Comparison of ENCODE assay signal across 8 mouse cellular contexts in the genomic region with DNA sequence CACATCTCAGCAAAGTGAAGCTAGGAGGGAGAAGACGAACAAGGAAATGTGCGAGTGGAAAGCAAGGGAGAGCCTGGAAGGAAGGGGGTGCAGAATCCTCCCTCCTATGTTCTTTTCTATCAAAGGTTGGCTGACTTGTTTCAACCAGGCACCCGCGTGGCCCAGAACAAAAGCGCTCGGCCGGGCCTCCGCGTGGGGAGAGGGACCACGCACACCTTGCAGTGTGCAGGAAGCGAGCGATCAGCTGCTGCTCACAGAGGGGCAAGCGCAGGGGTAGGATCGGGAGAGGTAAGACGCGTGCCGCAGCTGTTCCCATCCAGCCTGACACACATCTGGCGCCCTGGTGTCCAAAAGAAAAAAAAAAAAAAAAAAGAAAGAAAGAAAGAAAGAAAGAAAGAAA. TPM values are rescaled to one million over a fixed set of nuclear protein-coding genes. Genes with fewer than 3 reads are reported as not detected.
DNase-seq lines count a peak whose midpoint lies in the region; ATAC-seq and TF ChIP-seq lines count a peak whose summit lies in the region.

No protein-coding gene starts in this region.

- peak overlapping the region in 1 of 2 experiments; percentile 65; a peak in 1 of 4 replicates for H3K4me3 ChIP-seq in ES-E14 (ENCODE audit: insufficient read depth in 1 of 2, low read depth in 1 of 2, low read length in 2 of 2, poor library complexity in 1 of 2, severe bottlenecking in 1 of 2)
- H3K4me3 ChIP-seq in liver, embryonic 15.5 days (replicated peaks): peak overlapping the region; percentile 51
- H3K4me3 ChIP-seq in testis, adult 2 months (ENCODE audit: control insufficient read depth, low read depth, low read length): peak overlapping the region; percentile 42

- no peaks in the 10 kb centered on the region for H3K36me3 ChIP-seq in ES-E14 (ENCODE audit: control insufficient read depth, insufficient read depth, low read length, poor library complexity, severe bottlenecking)
- no peaks in the 10 kb centered on the region for H3K36me3 ChIP-seq in liver, embryonic 15.5 days (replicated peaks)
- no peaks in the 10 kb centered on the region for H3K36me3 ChIP-seq in testis, adult 2 months (ENCODE audit: control insufficient read depth, insufficient read depth, low read length)

- no peaks in the 10 kb centered on the region for H3K9me3 ChIP-seq in ES-E14 (ENCODE audit: control insufficient read depth, insufficient read depth, low read depth, low read length)
- no peaks in the 10 kb centered on the region for H3K9me3 ChIP-seq in liver, embryonic 15.5 days (replicated peaks)

- WGBS in liver, embryonic 15.5 days (ENCODE audit: insufficient replicate concordance): 5% methylated on average over 18 of the region's 18 CpGs

- no peak overlapping the region for H3K27ac ChIP-seq in ES-E14 (ENCODE audit: insufficient read depth, low read depth, low read length, poor library complexity, severe bottlenecking)
- H3K27ac ChIP-seq in liver, embryonic 15.5 days (replicated peaks): no peak overlapping the region
- no peak overlapping the region for H3K27ac ChIP-seq in testis, adult 2 months (ENCODE audit: control insufficient read depth, insufficient read depth, low read depth, low read length)

- no peak for TF ChIP-seq POLR2A in testis, adult 2 months (IDR thresholded peaks at IDR 0.05; ENCODE audit: control insufficient read depth, low read depth, low read length)

- peak; percentile 12 to 14 for DNase-seq in cerebellum, postnatal 10 days
- DNase-seq in cerebellum, postnatal 36 days: no peak
- DNase-seq in ES-E14 (ENCODE audit: low read depth, low spot score): no peak
- DNase-seq in adrenal gland, postnatal 36 days: no peak
- DNase-seq in Muller cell, postnatal 12 days (ENCODE audit: inconsistent ontology term): no peak

- H3K9ac ChIP-seq in ES-E14 (ENCODE audit: insufficient read depth, low read depth, low read length, poor library complexity, severe bottlenecking): no peak overlapping the region
- no peak overlapping the region for H3K9ac ChIP-seq in liver, embryonic 15.5 days

- in situ Hi-C loops in ES-E14 (cut with MboI; ENCODE audit: low sequenced_read_pairs in 2 of 2, unreplicated experiment in 2 of 2): no loop called here

- peak overlapping the region; percentile 71 for H3K4me2 ChIP-seq in liver, embryonic 15.5 days

- peak; percentile 47 for ATAC-seq in granulocyte monocyte progenitor cell, adult 5-6 weeks (replicated peaks; ENCODE audit: poor library complexity, severe bottlenecking)
- no peak for ATAC-seq in liver, embryonic 15.5 days (ENCODE audit: insufficient read depth)

- peaks cover 43% of the 10 kb centered on the region for H3K27me3 ChIP-seq in liver, embryonic 15.5 days
- no peaks in the 10 kb centered on the region for H3K27me3 ChIP-seq in testis, adult 2 months (ENCODE audit: control insufficient read depth, insufficient read depth, low read length)

- no peak for TF ChIP-seq CTCF in testis, adult 2 months (IDR thresholded peaks at IDR 0.05; ENCODE audit: control insufficient read depth, insufficient read depth, insufficient replicate concordance, low read depth, low read length)

- no peaks in the 10 kb centered on the region for H3K4me1 ChIP-seq in ES-E14 (ENCODE audit: control insufficient read depth in 2 of 2, insufficient read depth in 2 of 2, low read length in 2 of 2, poor library complexity in 1 of 2)
- 0 out of 2 replicates have a peak, but pooled peaks cover 4% of the 10 kb centered on the region for H3K4me1 ChIP-seq in liver, embryonic 15.5 days (replicated peaks)
- peaks cover 16% of the 10 kb centered on the region for H3K4me1 ChIP-seq in testis, adult 2 months (ENCODE audit: control insufficient read depth, insufficient read depth, low read length)

TF ChIP-seq in ES-E14, 5 proteins besides CTCF, POLR2A, EP300 and RAD21:
- no peak for TF ChIP-seq HCFC1 (IDR thresholded peaks at IDR 0.05; ENCODE audit: borderline replicate concordance, insufficient read depth, low read length)
- TF ChIP-seq ZNF384 (IDR thresholded peaks at IDR 0.05; ENCODE audit: low read depth, low read length): peak; percentile 63; the same call in 1 of the 2 replicates

RNA-seq across cellular contexts. Expression of gene Edaradd, which starts 0.9 kb away (rescaled TPM):
- 0.31 and 0.37 TPM in 2 replicates for total RNA-seq in ES-E14 (2012; rRNA removed)
- 0.58 and 1.1 TPM in 2 replicates for total RNA-seq in granulocyte monocyte progenitor cell, adult 5-6 weeks (2014; fragmentation: Nextera tagmentation)
- 0.60 and 0.62 TPM in 2 replicates for total RNA-seq in granulocyte monocyte progenitor cell, adult 5-6 weeks (2017)
- polyA plus RNA-seq in liver, embryonic 15.5 days (2015; fragmentation: Nextera tagmentation; extraction: Ambion mirVana): 0.13 and 0.15 TPM in 2 replicates
- polyA plus RNA-seq in testis, adult 2 months (2012; rRNA removed): 0.19 and 0.25 TPM in 2 replicates
- under 1 TPM; 0.03 to 0.07 TPM for total RNA-seq in adrenal gland, postnatal 36 days (2021)

RNA-seq across cellular contexts. Expression of gene Ero1lb, which starts 46.3 kb away (rescaled TPM):
- total RNA-seq in ES-E14 (2012; rRNA removed): 3.7 and 4.2 TPM in 2 replicates
- 20.9 and 22.2 TPM in 2 replicates for total RNA-seq in granulocyte monocyte progenitor cell, adult 5-6 weeks (2014; fragmentation: Nextera tagmentation)
- total RNA-seq in granulocyte monocyte progenitor cell, adult 5-6 weeks (2017): 15.6 and 16.8 TPM in 2 replicates
- polyA plus RNA-seq in liver, embryonic 15.5 days (2015; fragmentation: Nextera tagmentation; extraction: Ambion mirVana): 2.4 and 2.9 TPM in 2 replicates
- polyA plus RNA-seq in testis, adult 2 months (2012; rRNA removed): 50.6 and 61.3 TPM in 2 replicates
- 10 to 100 TPM; 18.1 to 22.8 TPM for total RNA-seq in adrenal gland, postnatal 36 days (2021)

RNA-seq across cellular contexts. Expression of gene Lgals8, which starts 54.6 kb away (rescaled TPM):
- 6.5 and 8.0 TPM in 2 replicates for total RNA-seq in ES-E14 (2012; rRNA removed)
- 16.1 and 23.9 TPM in 2 replicates for total RNA-seq in granulocyte monocyte progenitor cell, adult 5-6 weeks (2014; fragmentation: Nextera tagmentation)
- total RNA-seq in granulocyte monocyte progenitor cell, adult 5-6 weeks (2017): 33.5 and 36.8 TPM in 2 replicates
- 12.7 and 13.7 TPM in 2 replicates for polyA plus RNA-seq in liver, embryonic 15.5 days (2015; fragmentation: Nextera tagmentation; extraction: Ambion mirVana)
- polyA plus RNA-seq in testis, adult 2 months (2012; rRNA removed): 114 and 115 TPM in 2 replicates
- total RNA-seq in adrenal gland, postnatal 36 days (2021): 10 to 100 TPM; 82.0 to 87.1 TPM

Comparison
In these comparisons a context has a peak if more than half of its experiments do, and no peak if none do; other contexts are left out.
1. DNase-seq: peak in cerebellum, postnatal 10 days (2 of 2); none in cerebellum, postnatal 36 days (0 of 2), ES-E14 (single experiment), adrenal gland, postnatal 36 days (0 of 2) and Muller cell, postnatal 12 days (single experiment).